Mouse (Mus musculus) kidney, adult 11 months (tissue): ENCODE data around the gene Olfr1394.
"Not testable (repeated sequence)": the region's sequence is repeated elsewhere in the genome, so short reads cannot be mapped to it uniquely, and the experiment has no call there.

Experiments used
- DNase-seq: peaks from one replicate; pipeline ENCODE4 v3.0.0; 2022

The Olfr1394 gene

DNA sequence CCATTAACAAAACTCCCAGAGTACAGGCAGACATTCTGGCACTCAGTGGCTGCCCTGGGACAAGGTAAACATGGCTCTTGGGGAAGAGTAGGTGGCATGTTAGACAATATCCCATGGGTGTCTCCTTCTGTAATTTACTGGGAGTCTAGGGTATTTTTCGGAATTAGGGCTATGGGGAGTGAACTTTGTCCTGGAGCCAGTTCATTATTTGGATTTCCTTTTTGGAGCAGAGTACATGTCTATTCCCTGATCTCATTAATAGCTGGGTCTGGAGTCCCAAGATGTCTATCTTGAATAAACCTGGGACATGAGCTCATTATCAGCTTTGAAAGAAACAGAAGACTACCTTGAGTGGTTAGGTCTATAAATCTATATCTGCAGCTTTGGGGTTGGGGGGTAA lies at the start of gene Olfr1394:
Gene Olfr1394, plus strand, starts transcription at position 301 of the 400 bp plus-strand sequence.
- no peak for DNase-seq

DNA sequence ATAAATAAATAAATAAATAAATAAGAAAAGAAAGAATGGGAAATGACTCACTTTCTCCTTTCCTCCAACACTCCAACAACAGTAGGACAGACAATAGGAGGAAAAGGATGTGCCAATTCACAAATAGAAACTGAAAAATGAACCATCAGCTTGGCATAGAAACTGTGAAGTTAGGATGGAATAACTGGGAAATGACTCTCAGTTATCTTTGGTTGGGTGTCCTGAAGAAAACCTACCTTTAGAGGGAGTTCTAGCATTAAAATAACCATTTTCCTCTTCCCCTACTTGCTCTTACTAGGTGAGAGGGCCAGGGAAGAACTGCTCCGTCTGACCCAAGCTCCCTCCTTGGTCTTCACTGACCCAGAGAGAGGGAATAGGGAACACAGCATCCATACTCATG lies 48.4 kb upstream of the Olfr1394 start:
- no peak for DNase-seq

DNA sequence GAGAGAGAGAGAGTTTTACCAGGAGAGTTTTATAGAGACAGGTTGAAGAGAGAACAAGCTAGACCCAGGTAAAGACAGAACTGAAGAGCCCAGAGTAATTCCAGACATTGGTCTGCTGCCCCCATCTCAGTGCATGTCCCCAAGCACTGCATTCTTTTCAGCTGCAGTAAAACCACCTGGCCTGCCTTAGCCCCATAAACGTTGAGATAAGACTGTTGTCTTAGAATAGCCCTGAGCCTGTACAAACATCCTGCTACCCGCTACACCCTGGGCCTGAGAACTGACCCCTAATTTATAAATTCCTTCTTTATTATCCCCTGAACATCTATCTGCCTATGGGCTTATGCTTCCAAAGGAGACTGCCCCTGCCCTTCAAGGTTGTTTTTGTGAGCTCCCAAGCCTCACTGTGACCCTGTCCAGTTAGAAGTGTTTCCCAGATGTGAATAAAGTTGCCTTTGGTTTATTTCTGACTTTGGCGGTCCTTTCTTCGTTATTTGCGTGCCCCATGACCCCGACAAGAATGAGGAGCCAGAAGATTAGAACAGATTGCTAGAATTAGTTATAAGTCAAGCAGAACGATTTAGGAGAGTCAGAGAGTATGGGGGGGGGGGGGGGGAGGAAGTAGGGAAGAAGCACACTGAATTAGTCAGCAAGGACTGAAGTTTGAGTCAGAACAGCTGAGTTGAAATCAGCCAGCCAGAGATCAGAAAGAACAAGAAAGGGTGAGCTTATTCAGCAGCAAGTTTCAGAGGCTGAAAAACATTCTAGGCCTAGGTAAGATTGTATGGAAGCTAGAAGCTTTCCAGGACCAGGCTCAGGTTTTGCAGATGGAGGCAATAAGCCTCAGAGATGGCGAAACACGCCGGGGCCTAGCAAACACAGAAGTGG lies 46.3 kb upstream of the Olfr1394 start:
- no peak for DNase-seq

DNA sequence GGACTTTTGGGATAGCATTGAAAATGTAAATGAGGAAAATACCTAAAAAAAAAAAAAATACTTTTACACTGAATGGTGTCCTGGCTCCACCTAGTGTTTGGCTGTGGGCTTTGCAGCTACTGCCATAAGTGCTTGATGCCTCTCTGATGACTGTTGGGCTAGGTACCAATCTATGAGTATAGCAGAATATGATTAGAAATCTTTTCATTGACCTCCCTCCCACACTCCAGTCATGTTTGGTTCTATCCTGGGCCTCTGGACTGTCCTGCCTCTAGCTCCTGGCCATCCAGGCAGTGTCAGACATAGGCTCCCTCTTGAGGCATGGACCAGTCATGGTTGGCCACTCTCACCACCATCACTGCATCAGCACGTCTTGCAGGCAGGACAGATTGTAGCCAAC lies 45.3 kb upstream of the Olfr1394 start:
- DNase-seq: no peak

DNA sequence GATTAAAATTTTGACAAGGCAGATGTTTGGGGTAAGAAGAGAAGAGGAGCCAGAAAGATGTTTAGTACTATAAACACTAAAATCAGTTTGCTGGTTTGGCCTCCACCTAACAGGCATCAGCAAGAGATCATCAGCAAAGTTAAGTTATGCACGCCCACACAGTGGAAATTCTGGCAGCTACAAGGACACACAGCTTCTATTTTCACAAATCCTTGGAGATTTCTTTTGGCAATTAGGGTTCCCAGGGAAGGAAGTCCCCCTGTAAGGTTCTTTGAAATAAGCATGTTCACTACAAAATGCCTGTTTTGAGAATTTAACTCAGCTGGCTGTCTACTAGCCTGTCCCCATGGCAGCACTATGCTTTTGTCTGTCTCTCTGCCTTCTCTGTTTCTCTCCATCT lies 43.2 kb upstream of the Olfr1394 start:
- DNase-seq: no peak

DNA sequence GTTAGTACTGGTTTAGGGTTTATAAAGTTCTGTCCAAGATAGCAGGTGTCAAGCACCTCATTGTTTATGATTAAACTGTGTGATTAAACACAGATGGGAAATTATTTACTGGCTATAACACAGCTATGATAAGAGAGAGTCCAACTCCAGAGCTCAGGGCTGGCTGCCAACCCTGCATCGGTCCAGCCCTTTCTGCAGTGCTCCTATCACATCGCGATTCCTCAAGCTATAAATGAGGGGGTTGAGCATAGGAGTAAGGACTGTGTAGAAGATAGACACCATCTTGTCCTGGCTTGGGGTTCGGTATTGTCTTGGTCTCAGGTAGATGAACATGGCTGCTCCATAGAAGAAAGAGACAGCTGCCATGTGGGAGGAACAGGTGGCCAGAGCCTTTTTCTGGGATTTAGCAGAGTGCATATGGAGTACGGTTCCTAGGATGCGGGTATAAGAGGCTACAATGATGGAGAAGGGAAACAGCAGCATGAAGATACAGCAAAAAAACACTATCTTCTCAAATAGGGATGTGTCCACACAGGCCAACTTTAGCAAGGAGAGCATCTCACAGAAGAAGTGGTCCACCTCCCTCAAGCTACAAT lies 41.5 kb upstream of the Olfr1394 start:
- DNase-seq: no peak

DNA sequence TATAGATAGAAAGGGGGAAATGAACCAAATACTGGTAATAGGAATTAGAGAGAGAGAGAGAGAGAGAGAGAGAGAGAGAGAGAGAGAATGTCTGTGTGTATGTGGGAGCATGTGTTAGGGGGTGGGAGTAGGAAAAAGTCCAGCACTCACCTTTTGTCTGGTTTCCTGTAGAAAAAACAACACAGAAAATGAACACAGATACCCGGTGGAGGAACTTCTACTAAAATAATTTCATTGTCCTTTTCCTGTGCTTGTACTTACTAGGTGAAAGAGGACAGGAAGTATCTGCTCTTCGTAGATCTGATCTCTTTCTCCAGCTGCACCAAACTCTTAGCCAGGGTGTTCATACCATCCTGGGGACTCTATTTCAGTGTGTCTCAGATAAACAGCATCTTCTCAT lies 40.0 kb upstream of the Olfr1394 start:
- no peak for DNase-seq

DNA sequence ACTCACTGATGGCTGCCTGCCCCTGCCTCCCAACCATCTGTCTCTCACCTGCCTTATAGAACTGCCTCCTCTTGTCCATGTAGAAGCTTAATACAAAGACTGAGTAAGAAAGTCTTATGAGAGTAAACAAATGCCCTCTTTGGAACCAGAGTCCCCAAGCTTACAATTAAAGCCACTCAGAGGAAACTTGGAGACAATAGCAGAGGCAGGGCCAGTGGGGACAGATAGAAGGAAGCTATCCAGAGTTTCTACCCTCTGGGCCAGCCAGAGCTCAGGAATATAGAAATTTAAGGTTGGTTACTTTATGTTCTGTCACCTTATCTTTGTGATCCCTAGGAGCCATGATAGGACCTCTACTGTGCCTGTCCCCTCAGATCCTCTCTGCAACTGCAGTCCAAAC lies 39.4 kb upstream of the Olfr1394 start, which contains the start of gene Olfr1396:
Gene Olfr1396, minus strand, starts transcription at position 101 of the 400 bp plus-strand sequence.
- DNase-seq: no peak

DNA sequence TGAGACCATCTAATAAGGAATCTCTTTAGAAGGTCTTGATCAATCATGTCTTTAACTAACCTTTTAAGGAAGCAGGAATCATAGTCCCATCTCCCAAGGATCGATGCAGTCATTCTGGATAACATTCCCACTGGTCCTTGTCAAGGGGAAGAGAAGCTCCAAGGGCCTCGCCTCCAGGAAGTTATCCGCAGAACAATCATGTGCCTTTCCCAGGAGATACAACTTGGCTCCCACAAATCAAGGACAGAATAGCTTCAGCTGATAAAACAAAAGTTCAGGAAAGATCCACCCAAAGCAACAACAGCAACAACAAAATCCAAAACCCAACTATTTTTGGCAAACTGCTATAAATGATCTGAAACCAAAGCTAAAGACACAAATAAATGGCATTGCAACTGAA lies 34.5 kb upstream of the Olfr1394 start:
- DNase-seq: no peak

DNA sequence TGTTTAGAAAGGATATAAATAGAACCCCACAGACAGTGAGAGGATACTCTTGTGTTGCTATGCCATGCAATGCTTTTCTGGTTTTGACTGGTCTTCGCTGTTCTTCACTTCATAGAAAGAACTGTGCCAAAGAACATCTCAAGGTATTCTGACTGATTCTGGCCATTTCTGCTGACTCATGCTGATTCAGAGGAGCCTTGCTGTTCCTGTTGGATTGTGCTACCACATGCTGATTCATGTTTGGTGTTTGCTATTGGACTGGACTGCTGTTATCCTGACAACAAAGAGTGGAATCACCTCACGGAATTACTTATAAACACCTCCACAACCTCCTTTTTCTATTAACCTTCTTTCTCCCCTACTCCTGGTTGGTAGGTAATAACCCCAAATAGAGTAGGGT lies 30.0 kb upstream of the Olfr1394 start:
- DNase-seq: no peak

DNA sequence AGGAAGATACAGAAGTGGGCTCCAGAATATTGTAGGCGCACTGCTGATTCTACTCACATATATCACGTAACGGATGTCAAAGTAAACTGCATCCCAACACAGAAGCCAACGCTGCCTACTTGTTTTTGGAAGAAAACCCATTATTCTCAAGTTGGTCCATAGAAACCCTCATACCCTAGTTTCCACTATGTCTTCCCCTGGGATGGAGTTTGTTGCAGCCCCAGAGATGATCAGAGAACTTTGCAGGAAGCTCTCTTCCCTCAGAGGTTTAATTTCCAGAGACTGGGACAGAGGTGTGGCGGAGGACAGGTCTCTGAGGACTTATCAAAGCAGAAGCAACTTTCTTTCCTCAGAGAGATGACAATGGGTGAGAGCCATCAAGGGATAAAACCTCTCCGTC lies 12.2 kb upstream of the Olfr1394 start, which contains the start of gene Olfr1395:
Gene Olfr1395, plus strand, starts transcription at position 301 of the 400 bp plus-strand sequence.
- no peak for DNase-seq

DNA sequence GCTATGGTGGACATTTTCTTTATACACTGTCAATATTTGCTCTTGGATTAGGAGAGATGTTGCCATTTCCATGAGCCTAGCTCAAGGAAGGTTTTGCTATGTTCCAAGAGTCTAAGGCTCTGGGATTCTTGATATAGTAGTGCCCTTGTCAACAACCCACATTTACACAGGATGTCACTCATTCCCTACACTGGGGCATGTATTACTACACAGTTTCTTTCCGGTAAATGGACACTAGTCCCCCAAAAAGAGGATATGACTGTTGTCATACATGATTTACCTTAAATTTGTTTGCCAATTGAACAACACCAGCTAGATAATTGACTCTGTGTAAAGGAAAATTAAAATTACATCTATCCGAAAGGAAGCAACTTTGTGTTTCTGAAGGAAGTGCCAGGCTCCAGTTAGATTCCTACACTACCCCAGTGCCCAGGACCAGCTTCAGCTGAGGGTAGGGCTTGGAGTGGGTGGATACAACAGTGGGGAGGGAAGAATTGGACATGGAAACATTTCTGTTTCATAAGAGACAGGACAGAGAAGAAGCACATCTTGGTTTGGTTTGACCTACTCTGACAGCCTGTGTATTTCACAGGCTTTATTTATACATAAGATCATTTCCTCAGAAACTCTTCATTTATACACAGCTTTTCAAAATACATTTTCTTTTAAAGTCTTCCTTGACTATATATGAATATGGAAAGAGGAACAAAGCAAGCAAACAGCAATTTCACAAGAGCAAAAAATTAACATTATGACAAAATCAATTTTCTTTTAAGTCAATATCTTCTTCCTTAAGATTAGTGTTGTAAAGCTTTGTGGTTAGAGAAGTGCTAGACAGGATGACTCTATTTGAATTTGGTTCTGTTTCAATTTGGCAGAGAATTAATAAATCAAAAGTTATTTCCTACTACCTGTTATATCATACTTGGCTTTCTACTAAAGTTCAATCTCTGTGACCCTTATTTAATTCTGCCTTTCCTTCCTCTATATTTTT lies 2.9 kb downstream of the Olfr1394 start:
- DNase-seq: no peak

DNA sequence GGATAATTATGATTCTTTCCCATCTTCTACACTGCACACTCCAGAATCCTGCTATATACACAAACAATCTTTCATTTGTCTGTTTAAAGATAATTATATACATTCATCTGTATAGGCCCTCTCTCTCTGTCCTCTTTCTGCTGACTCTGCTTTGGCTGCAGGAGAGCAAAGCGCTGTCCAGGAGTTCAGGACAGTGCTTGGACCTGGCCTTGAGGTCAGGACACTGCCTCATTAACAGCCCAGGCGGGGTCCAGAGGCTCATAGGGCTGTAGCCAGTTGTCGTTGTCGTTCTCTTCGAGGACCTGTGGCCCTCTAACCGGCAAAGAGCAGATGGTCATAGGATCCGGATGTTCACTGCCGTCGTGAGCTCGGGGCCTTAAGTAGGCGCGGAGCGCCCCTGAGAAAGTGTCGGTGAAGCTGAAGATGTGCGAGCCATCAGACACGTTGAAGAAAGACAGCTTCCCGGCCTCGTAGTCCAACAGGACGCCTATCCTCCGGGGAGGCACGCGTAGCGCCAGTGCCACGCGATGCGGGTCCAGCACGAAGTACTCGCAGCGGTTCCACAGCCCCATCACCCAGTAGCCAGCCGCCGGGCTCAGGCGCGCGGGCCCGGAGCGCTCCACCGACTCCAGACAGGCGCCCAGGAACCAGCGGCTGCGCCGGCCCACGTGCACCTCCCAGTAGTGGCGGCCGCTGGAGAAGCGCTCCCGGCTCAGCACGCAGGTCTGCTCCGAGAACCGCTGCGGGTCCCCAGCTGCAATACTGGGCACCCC lies 14.8 kb downstream of the Olfr1394 start:
- DNase-seq: no peak

DNA sequence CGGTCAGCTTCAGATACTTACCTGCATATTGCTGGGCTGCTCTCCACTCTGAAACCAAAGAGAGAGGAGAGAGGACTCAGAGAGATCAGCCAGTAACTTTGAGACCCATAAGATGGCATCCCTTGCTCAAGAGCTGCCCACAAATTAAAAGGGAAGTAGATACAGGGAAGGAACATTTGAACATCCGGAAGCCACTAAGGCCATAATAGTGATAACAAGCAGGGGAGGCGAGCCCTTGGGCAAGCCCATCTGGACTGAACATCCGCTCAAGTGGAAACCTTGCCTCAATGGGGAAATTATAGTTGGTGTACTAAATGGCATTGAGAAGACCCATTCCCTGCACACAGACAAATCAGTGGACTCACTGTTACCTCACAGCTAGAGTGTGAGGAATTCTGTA lies 16.4 kb downstream of the Olfr1394 start:
- DNase-seq: no peak

DNA sequence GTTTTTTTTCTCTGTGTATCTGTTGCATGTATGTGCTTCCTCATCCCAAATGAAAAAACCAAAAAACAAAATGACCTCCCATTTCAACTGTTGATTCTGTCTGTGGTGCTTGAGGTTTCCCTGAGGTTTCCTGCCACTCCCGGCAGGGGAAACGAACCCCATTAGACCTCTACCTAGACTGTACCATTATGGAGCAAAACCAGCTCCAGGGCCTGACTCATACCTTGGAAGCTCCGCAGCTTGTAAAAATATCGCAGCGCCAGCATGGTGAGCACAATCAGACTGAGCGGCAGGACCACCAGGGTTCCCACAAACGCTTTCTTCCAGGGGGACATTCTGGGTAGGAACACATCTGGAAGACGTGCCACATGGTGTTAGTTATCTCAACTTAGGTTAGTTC lies 21.2 kb downstream of the Olfr1394 start:
- DNase-seq: no peak

DNA sequence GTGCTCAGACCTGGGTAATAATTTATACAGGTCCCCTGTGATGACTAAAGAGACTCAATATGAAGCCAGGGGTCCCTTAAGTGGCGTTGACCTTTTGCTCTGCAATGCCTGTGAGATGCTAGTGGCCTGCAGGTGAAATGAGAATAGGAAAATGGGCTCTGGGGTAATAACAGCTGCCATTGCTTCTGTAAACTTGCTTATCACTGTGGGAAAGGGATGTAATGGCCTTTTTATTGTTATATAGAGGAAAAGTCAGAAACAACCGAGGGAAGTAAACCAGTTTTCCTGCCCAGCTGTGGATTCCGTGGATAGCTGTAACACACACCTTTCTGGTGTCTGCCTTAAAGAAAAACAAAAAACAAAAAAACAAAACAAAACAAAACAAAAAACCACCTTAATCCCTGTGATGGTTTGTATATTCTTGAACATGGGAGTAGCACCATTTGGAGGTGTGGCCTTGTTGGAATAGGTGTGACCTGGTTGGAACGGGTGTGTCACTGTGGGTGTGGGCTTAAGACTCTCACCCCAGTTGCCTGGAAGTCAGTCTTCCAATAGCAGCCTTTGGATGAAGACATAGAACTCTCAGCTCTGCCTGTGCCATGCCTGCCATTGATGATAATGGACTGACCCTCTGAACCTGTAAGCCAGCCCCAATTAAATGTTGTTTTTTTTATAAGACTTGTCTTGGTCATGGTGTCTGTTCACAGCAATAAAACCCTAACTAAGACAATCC lies 22.0 kb downstream of the Olfr1394 start:
- DNase-seq: not testable (repeated sequence)

DNA sequence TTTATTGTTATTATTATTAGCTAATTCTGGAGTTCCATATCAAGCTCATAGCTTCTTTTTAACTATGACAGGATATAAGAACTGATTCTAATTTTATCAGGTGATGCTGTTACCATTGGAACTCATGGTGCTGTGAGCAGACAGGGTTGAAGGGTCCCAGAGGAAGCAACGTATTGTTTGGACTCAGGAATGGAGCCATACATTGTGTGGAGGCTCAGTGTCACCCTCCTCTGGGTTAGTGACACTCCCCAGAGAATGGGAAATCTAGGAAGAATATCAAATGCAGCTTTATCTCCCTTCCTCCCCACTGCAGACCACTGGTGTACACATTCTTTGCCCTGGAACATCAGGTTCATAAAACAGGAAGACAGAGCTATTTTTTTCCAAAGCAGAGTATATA lies 29.0 kb downstream of the Olfr1394 start:
- no peak for DNase-seq

DNA sequence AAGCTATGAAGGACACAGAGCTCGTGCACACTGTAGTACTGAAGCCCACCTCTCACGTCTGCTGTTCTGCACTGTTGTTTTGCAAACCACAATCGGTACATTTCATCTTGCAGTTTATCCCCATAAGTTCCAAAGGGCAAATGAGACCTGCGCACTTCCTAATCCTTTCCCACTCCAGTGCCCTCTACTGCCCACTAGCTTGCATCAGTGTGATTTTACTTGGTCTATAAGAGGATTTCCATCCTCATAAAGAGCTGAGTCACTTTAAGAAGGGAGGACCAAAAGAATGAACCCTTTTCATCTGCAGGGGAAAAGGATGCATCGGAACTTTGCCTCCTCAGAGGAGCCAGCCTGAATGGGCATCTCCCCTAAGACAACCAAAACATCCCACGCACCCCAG lies 32.3 kb downstream of the Olfr1394 start:
- DNase-seq: no peak

DNA sequence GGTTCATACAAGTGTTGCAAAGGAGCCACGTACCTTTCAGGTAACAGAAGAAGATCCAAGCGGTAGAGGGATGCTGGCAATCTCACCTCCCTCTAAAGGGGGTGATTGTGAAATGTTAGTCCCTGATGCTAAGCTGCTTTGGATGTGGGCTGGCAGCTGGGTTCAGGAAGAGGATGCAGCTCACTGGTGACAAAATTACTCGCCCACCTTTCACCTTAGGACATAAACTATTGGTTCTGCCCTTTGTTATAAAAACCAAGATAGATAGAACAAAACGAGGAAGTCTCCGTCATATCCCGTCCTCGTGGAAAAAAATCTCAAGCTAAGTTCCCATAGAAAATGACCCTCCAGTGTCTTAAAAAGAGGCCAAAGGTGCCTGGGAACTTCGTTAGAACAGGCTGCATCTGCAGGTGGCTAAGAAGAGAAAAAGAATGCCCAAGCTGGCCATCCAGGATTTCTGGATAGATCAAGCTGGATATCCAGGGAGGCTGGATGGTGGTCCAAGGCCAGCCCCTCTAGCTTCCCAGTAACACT lies 32.8 kb downstream of the Olfr1394 start, which contains the start of gene Btnl9:
Gene Btnl9, minus strand, starts transcription at position 205 of the 534 bp plus-strand sequence.
- DNase-seq: no peak

DNA sequence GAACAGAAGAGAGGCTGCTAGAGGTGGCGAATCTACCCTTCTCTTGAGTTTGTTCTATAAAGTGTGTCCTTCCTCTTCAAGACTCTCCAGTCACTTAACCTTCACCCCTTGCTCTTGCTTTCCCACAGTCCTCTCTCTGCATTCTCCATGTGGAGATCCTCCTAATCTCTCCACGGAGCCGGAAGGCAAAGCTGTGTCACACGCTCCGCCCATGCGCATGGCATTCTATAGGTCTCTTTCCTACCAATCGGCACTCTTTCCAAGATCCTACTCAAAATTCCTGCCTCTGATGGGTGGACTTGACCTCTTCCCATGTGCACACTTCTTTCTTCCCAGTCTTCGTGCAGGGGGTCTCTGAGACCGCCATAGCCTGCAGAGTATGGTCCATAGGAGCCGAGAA lies 33.5 kb downstream of the Olfr1394 start:
- DNase-seq: no peak

DNA sequence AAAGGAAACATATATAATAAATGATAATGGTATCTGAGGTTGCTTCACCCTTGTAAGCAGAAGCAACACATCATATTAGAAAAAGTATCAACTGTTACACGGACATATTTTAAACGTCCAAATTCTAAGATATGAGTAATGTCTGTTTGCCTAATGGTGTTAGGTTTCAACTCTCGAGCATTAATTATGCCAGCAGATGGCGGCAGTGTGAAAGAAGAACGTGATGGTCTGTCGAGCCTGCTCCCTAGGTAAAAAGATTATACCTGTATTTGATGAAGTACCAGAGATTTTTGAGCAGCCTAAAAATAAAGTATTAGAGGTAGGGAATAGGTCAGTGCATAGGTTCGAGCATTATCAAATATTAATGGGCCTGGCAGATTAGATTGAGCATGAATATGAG lies 35.6 kb downstream of the Olfr1394 start:
- peak; percentile 41 for DNase-seq
